Mouse (Mus musculus) limb, embryonic 14.5 days (tissue): ENCODE results near the gene Lurap1l. TPM values are rescaled to one million over a fixed set of nuclear protein-coding genes. Genes with fewer than 3 reads are reported as not detected.

Experiments
- ATAC-seq: fragments of 200-750 bp; cut with Nextera tagmentation; 2 replicates; pipeline ENCODE4 v1.8.0; 2017; ENCODE audit warnings: low read depth, moderate number of reproducible peaks, moderate TSS enrichment; ENCODE audit not compliant: low FRiP score
- DNase-seq: peaks from one replicate; pipeline ENCODE4 v3.0.0-alpha.2; 2015; ENCODE audit warnings: low spot score
- H3K27ac ChIP-seq: fragments of 300-500 bp; sonication (generic); replicated peaks from 2 replicates; pipeline ENCODE4 v1.5.1; 2014; ENCODE audit warnings: low read depth, mild to moderate bottlenecking, low read length, moderate library complexity, mixed read lengths
- H3K27me3 ChIP-seq: fragments of 300-500 bp; sonication (generic); 2 replicates; pipeline ENCODE4 v1.6.1; 2014; ENCODE audit warnings: low read length, mixed read lengths; ENCODE audit not compliant: control insufficient read depth, insufficient read depth
- H3K36me3 ChIP-seq: fragments of 300-500 bp; sonication (generic); 2 replicates; pipeline ENCODE4 v1.6.1; 2014; ENCODE audit warnings: mild to moderate bottlenecking, low read length, moderate library complexity, mixed read lengths; ENCODE audit not compliant: control insufficient read depth, insufficient read depth
- H3K4me1 ChIP-seq: fragments of 300-500 bp; sonication (generic); 2 replicates; pipeline ENCODE4 v1.6.1; 2014; ENCODE audit warnings: antibody characterized with exemption, low read length, mixed read lengths; ENCODE audit not compliant: control insufficient read depth, insufficient read depth
- H3K4me2 ChIP-seq: fragments of 300-500 bp; sonication (generic); replicated peaks from 2 replicates; pipeline ENCODE4 v1.6.1; 2014; ENCODE audit warnings: low read depth, mild to moderate bottlenecking, low read length, moderate library complexity; ENCODE audit not compliant: severe bottlenecking
- H3K4me3 ChIP-seq: fragments of 300-500 bp; sonication (generic); replicated peaks from 2 replicates; pipeline ENCODE4 v1.5.1; 2014; ENCODE audit warnings: low read length
- H3K9ac ChIP-seq: fragments of 300-500 bp; sonication (generic); 2 replicates; pipeline ENCODE4 v1.6.1; 2014; ENCODE audit warnings: mild to moderate bottlenecking, low read depth, low read length, moderate library complexity; ENCODE audit not compliant: severe bottlenecking
- H3K9me3 ChIP-seq: fragments of 300-500 bp; sonication (generic); 2 replicates; pipeline ENCODE4 v1.6.1; 2016; ENCODE audit warnings: low read length; ENCODE audit not compliant: control insufficient read depth
- POLR2A ChIP-seq: fragments of 200-500 bp; IDR thresholded peaks from 2 replicates; pipeline ENCODE4 v1.8.0; 2012; ENCODE audit warnings: inconsistent platforms, mild to moderate bottlenecking, moderate library complexity, borderline replicate concordance; ENCODE audit not compliant: insufficient read depth, insufficient read length; ENCODE audit errors: extremely low read depth
- WGBS: fragments of 180-500 bp; shearing (Covaris S2); extraction: QIAGEN DNeasy Blood & Tissue Kit; methylation state at CpG from one replicate; pipeline ENCODE4 v1.1.7; 2014; 5-methylcytosine and 5-hydroxymethylcytosine counted together
- polyA plus RNA-seq, 2 experiments: library from polyadenylated mRNA; depleted of rRNA in 1 of 2; stranded (reverse) in 1 of 2; unstranded in 1 of 2; fragments of >200 nt; fragmentation: Nextera tagmentation in 1 of 2; extraction: Ambion mirVana in 1 of 2; gene quantifications; 2 replicates each; pipeline versions ENCODE4 v1.2.1 to v1.2.3; 2012 to 2014

The Lurap1l gene
- polyA plus RNA-seq, 2 experiments, result 11.0 to 23.2 TPM

GRCm38 (mm10) chr4:80886631-80887030 is 23.8 kb upstream of the Lurap1l start:
- Histone ChIP-seq H3K4me2 (no peak overlapping the region), H3K9ac (no peak overlapping the region), H3K4me1 (no peaks in the 10 kb centered on the region), H3K4me3 (no peak overlapping the region), H3K36me3 (no peaks in the 10 kb centered on the region), H3K27ac (no peak overlapping the region), H3K27me3 (no peaks in the 10 kb centered on the region), H3K9me3 (no peaks in the 10 kb centered on the region)
- no peak for ATAC-seq
- no peak for DNase-seq
- 75% methylated on average over 4 of the region's 4 CpGs for WGBS
- TF ChIP-seq POLR2A, result no peak

GRCm38 (mm10) chr4:80891004-80891403 is 19.4 kb upstream of the Lurap1l start:
- H3K9ac ChIP-seq, result no peak overlapping the region
- no peak overlapping the region for H3K4me2 ChIP-seq
- H3K9me3 ChIP-seq, result no peaks in the 10 kb centered on the region
- H3K27ac ChIP-seq, result no peak overlapping the region
- DNase-seq (no peak), ATAC-seq (no peak)
- no peak for TF ChIP-seq POLR2A
- H3K27me3 ChIP-seq, result no peaks in the 10 kb centered on the region
- WGBS, result 94% methylated on average over 6 of the region's 6 CpGs
- H3K36me3 ChIP-seq, result no peaks in the 10 kb centered on the region
- H3K4me1 ChIP-seq, result no peaks in the 10 kb centered on the region
- H3K4me3 ChIP-seq, result no peak overlapping the region

- WGBS, result 72% methylated on average over 4 of the region's 4 CpGs
- DNase-seq (peak; percentile 38), ATAC-seq (no peak)
- no peaks in the 10 kb centered on the region for H3K36me3 ChIP-seq
- H3K4me3 ChIP-seq, result no peak overlapping the region
- no peaks in the 10 kb centered on the region for H3K9me3 ChIP-seq
- H3K27me3 ChIP-seq, result no peaks in the 10 kb centered on the region
- no peak overlapping the region for H3K27ac ChIP-seq
- no peak overlapping the region for H3K4me2 ChIP-seq
- no peak for TF ChIP-seq POLR2A
- H3K4me1 ChIP-seq, result no peaks in the 10 kb centered on the region
- H3K9ac ChIP-seq, result no peak overlapping the region
These were observed 15.1 kb upstream of the Lurap1l start for GRCm38 (mm10) chr4:80895278-80895894.

GRCm38 (mm10) chr4:80906726-80907125 is 3.7 kb upstream of the Lurap1l start:
- H3K4me1 ChIP-seq, result no peaks in the 10 kb centered on the region
- no peak overlapping the region for H3K9ac ChIP-seq
- H3K27me3 ChIP-seq, result no peaks in the 10 kb centered on the region
- no peak overlapping the region for H3K27ac ChIP-seq
- no peaks in the 10 kb centered on the region for H3K36me3 ChIP-seq
- ATAC-seq (no peak), DNase-seq (no peak)
- no peak overlapping the region for H3K4me3 ChIP-seq
- no peak for TF ChIP-seq POLR2A
- H3K9me3 ChIP-seq, result no peaks in the 10 kb centered on the region
- H3K4me2 ChIP-seq, result no peak overlapping the region
- WGBS, result 64% methylated on average over 3 of the region's 3 CpGs

- no peak overlapping the region for H3K27ac ChIP-seq
- DNase-seq (no peak), ATAC-seq (no peak)
- 74% methylated on average over 5 of the region's 5 CpGs for WGBS
- no peaks in the 10 kb centered on the region for H3K4me1 ChIP-seq
- no peak overlapping the region for H3K9ac ChIP-seq
- no peak for TF ChIP-seq POLR2A
- H3K9me3 ChIP-seq, result no peaks in the 10 kb centered on the region
- no peak overlapping the region for H3K4me3 ChIP-seq
- no peak overlapping the region for H3K4me2 ChIP-seq
- no peaks in the 10 kb centered on the region for H3K36me3 ChIP-seq
- no peaks in the 10 kb centered on the region for H3K27me3 ChIP-seq
These were observed 2.5 kb upstream of the Lurap1l start for GRCm38 (mm10) chr4:80907973-80908372.

GRCm38 (mm10) chr4:80908902-80909301 is 1.5 kb upstream of the Lurap1l start:
- DNase-seq, result no peak
- TF ChIP-seq POLR2A, result no peak
- Histone ChIP-seq H3K9me3 (no peaks in the 10 kb centered on the region), H3K4me2 (no peak overlapping the region), H3K9ac (no peak overlapping the region), H3K27me3 (no peaks in the 10 kb centered on the region), H3K27ac (no peak overlapping the region), H3K4me3 (no peak overlapping the region), H3K36me3 (no peaks in the 10 kb centered on the region), H3K4me1 (no peaks in the 10 kb centered on the region)
- WGBS, result 73% methylated on average over 4 of the region's 4 CpGs
- ATAC-seq, result no peak
